Mouse (Mus musculus) cerebellum, adult 2 months (tissue): ENCODE measurements around the gene Sec13.

Source experiments
- CTCF ChIP-seq: fragments of 200-500 bp; IDR thresholded peaks from 2 replicates; pipeline ENCODE4 v1.5.1; 2011; ENCODE audit warnings: low read depth, mild to moderate bottlenecking, control low read depth, low read length, moderate library complexity, borderline replicate concordance; ENCODE audit not compliant: insufficient read depth
- POLR2A ChIP-seq: fragments of 200-500 bp; IDR thresholded peaks from 2 replicates; pipeline ENCODE4 v1.6.1; 2011; ENCODE audit warnings: low read length, control low read depth, borderline replicate concordance; ENCODE audit not compliant: insufficient read depth

DNA sequence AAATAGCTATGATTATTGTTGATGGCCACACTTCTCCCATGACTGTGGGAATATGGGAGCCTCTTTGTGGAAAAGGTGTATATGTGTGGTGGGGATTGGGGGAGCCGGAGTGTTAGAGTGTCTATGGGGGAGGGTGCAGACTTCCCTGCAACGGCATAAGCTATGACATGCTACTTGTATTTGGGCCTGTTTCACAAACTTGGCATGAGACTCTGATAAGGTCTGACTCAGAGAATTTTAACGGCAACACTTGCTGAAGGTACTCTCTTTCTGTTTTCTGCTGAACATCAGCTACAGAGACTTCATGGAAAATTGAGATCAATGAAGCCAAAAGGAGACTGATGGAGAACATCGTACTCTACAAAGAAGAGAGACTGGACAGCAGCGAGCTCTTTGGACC, 47.2 kb downstream of the Sec13 start:
- TF ChIP-seq POLR2A (no peak), CTCF (no peak)
